Mouse (Mus musculus) adrenal gland (tissue): Measurements from ENCODE around the gene Msln.

Source experiments
- intact Hi-C: fragments of 180-260 bp; cut with DNase I; formaldehyde crosslinking; loops from one replicate; pipeline ENCODE4 v1.15.1; 2025
- long read RNA-seq, 2 experiments: library from polyadenylated mRNA; unstranded; transcript quantifications; one replicate each; pipeline ENCODE4 v2.0.0; 2020; ENCODE audit warnings: borderline replicate concordance in 1 of 2; ENCODE audit not compliant: insufficient replicate concordance in 1 of 2

The Msln gene
- long read RNA-seq, experiment 1, partial matches to known transcripts: 0 of 5 reads
- long read RNA-seq, experiment 1, other reads (novel, unspliced or antisense): 1 of 5 reads
- long read RNA-seq, experiment 2, partial matches to known transcripts: 1 of 1 reads
- long read RNA-seq, experiment 2, other reads (novel, unspliced or antisense): 0 of 1 reads

DNA sequence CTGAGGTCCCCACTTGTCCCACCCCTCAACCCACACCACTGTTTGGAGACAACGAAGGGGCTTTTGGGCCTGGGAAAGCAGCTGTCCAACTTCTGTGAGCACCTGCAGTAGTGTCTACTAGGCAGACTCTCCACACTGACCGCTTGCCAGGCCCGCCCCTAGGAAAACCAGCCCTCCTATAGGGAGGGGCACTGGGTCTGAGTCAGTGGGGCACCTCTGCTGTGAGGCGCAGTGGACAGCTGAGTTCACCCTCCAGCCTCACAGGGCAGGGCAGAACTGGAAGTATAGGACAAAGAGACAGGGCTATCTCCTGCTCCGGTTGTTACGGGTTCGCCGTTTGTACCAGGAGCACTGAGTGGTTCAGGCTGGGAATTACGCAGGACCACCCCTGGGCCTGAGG, at the start of gene Msln:
Gene Msln (minus strand): TSS at position 138 of the 400 bp plus-strand sequence.
- intact Hi-C loops: no loop called here

GRCm38 (mm10) chr17:25802825-25803517, 48.8 kb upstream of the Msln start:
- intact Hi-C loops: loop anchor here (2.0 kb wide), 1 partner anchor 30 kb away; the partner anchor contains the start of gene Narfl

DNA sequence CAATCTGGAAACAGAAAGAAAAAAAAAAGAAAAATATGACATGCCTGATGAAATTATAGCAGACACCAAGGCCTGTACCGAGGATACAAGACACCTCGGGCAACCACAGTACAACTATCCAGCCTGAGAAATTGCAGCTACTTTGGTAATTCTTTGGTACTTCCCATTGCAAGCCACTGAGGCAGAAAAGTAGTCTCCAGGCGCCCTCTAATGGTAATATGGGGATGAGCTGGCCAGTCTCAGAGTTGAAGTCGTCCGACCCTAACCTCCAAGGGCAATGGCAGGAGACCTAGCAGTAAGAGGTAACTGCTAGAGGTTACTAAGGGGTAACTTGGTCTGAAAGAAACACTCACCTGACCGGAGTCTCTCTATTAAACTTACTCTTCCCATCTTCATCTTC, 46.9 kb upstream of the Msln start:
- intact Hi-C loops: loop anchor here (1.0 kb wide), 1 partner anchor 69 kb away; no protein-coding TSS in a partner anchor

DNA sequence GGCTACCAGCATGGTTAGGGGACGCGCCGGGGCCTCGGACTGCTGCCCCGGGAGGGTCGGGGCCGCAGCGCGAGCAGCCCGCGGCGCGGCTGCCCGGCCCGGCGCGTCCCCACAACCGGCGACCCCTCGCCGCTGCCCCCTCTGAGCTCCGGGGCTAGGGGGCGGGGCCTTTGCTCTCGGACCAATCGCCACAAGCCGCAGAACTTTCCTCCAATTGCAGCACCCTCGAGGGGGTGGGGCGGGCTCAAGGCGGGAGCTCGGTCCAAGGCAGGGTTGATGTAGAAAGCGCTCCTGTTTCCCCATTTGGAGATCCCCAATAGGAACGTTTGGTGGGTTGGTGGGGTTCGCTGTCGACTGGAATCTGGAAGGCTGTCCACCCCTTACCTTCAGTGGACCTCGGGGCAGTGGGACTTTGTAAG, 42.8 kb upstream of the Msln start, which contains the start of gene Metrn:
Gene Metrn (minus strand): TSS at position 186 of the 419 bp plus-strand sequence.
- intact Hi-C loops: loop anchor here (10.0 kb wide), 1 partner anchor 222 kb away; the partner anchor contains the start of genes Lmf1 and Sox8

DNA sequence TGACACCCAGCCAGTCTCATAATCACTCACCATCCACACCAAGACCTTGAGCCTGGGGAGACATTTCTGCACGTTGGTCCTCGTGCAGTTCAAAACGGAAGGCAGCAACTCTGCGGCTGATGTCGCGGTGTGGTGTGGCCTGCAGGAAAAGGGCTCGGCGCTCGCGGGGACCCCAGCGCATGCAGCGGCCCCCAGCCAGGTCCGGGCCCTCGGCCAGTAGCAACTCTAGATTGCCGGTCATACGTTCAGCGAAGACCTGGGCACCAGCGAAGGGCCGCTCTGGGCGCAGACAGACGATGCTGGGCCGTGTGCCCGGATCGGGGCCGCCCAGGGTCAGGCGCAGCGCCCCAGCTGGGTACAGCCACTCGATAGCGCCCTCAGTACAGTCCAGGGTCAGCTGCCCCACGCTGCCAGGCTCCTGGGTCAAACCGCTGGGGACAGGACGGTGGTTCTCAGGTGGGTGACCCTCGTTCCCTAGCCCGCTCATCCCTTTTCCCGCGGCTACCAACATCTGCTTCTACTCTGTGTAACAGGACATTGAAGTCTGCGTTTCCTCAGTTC, 42.1 kb upstream of the Msln start:
- intact Hi-C loops: loop anchor here (10.0 kb wide), 1 partner anchor 221 kb away; the partner anchor contains the start of genes Lmf1 and Sox8

DNA sequence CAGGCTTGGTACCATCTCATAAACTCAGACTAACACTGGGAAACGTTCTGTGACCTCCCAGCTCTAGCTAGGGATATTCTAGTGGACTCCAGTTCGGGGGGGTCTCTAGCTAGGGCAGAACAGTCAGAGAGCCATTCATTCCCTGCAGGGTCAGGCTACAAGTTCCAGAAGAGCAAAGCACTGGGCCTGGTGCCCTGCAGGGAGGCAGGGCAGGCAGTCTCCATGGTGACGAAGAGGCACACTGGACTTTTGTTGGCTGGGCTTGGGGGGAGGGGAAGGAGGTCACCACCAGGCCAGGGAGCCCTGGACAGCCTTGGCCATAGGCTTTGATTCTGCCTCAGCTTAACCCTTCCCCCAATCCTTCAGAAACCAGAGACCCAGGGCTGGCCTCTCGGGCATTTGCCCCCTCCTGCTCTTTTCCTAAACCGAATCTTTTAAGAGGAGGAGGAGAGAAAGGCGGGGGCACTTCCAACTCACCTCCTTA, 41.5 kb upstream of the Msln start, which contains the start of gene AC134908.4:
Gene AC134908.4 (minus strand): TSS at position 51 of the 484 bp plus-strand sequence.
- intact Hi-C loops: loop anchor here (10.0 kb wide), 1 partner anchor 221 kb away; the partner anchor contains the start of genes Lmf1 and Sox8

GRCm38 (mm10) chr17:25794998-25795397, 40.8 kb upstream of the Msln start:
- intact Hi-C loops: loop anchor here (10.0 kb wide), 1 partner anchor 220 kb away; the partner anchor contains the start of genes Lmf1 and Sox8

DNA sequence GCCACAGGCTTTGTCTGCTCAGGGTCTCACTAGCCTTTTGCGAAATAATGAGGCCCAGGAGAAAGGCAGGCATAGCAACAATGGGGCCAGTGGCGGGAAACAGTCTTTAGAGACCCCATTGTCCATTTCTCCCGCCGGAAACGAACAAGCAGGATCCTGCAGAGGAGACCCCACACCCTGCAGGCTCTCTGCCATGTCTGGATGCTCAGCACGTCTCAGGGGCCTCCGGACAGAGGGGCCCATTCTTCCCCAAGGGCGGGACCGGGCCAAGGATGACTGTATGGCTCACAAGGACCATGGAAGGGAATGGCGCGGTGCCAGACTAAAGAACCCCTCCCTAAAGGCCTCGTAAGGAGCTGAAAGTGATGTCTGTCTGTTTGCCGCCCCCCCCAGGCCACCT, 40.0 kb upstream of the Msln start:
- intact Hi-C loops: loop anchor here (10.0 kb wide), 1 partner anchor 219 kb away; the partner anchor contains the start of genes Lmf1 and Sox8

GRCm38 (mm10) chr17:25792615-25793014, 38.4 kb upstream of the Msln start, which contains the start of gene Fam173a:
TSS of gene Fam173a (minus strand) at chr17:25792901.
- intact Hi-C loops: loop anchor here (10.0 kb wide), 1 partner anchor 218 kb away; the partner anchor contains the start of genes Lmf1 and Sox8

- intact Hi-C loops: loop anchor here (10.0 kb wide), 1 partner anchor 217 kb away; the partner anchor contains the start of genes Lmf1 and Sox8
Measured at GRCm38 (mm10) chr17:25791843-25792527, 37.8 kb upstream of the Msln start.

DNA sequence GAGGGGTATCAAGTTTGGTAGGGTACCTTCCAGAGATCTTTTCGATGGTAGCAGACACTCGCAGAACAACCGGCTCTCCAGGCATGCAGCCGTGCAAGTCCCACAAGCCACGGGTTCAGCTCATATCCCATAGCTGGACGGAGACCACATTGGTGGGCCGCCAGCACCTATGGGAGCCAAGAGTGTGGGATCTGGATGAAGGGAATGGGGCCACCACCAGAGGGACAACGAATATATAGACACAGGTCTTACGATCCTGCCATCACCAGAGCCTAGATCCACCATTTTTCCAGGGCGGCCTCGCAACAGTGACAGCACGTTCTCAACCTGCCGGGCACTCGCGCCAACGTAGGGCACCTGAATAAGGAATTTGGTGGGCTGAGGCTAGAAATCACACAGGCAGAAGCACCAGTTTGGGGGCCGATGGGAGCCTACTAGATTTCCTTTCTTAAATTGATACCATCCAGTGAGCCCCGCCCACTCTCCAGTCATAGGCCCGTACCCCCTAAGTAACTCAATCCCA, 37.2 kb upstream of the Msln start:
- intact Hi-C loops: loop anchor here (10.0 kb wide), 1 partner anchor 217 kb away; the partner anchor contains the start of genes Lmf1 and Sox8

DNA sequence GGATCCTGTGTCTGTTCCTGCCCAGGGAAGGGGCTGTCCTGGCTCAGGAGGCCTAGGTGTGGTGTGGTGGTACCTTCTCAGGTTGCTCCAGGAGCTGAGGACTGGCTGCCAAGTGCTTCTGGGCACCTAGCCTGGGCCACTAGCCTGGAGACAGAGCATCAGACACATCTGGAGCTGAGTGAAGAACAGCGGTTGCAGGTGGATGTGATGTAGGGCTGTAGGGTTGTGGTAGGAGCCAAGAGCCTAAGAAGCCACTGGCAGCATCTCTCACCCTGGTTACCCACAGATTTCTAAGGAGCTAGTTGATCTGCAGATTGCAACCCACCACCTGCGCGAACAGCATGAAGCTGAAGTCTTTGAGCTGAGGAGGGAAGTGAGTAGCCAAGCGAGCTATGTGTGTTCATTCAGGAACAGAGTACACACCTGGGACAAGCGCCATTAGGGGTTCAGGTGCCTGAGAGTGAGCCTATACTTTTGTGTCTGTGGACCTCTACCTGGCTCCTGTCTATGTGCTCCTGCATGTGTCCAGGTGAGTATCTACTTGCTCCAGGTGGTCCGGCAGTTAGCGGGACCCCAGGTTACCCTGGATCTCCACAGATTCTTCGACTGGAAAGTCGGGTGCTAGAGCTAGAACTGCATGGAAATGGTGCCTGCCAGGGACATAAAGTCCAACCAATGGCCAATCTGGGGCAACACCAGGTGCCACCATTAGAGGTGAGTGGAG, 32.8 kb upstream of the Msln start:
- intact Hi-C loops: no loop called here

- intact Hi-C loops: no loop called here
Measured at GRCm38 (mm10) chr17:25786280-25786679, 32.1 kb upstream of the Msln start, which contains the start of gene Ccdc78. TSS of gene Ccdc78 (plus strand) at chr17:25786580.

- intact Hi-C loops: no loop called here
Measured at GRCm38 (mm10) chr17:25785281-25785745, 31.1 kb upstream of the Msln start, which contains the start of gene Haghl. TSS of gene Haghl (minus strand) at chr17:25785673.

DNA sequence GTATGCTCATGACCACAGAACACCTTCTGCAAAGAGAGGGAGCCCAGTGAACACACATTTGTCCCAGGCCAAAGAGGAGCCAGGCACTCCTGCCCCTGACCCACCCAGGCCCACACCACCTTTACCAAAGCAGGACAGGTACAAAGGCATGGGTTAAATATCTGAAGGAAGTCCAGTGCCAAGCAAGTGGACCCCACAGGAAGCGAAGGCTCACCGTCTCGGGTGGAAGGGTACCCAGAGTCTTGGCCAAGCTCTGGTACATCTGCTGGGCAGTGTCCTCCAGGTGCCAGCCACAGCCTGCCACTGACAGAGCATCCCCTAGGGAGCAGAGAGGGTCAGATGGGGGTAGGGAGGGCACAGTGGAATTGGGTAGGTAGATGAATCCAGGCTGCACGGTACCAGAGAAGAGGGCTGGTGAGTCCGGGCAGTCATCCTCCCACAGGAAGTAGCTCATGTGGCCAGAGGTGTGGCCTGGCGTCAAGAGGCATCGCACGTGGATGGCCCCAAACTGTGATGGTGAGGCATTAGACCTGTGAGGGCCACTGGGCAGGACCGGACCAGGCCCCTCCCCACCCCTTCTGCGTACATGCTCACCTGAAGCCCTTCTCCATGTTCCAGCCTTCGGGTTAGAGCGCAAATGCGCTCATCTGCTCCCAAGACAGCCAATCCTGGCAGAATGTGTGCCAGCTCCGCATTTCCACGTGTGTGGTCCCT, 29.8 kb upstream of the Msln start:
- intact Hi-C loops: no loop called here

DNA sequence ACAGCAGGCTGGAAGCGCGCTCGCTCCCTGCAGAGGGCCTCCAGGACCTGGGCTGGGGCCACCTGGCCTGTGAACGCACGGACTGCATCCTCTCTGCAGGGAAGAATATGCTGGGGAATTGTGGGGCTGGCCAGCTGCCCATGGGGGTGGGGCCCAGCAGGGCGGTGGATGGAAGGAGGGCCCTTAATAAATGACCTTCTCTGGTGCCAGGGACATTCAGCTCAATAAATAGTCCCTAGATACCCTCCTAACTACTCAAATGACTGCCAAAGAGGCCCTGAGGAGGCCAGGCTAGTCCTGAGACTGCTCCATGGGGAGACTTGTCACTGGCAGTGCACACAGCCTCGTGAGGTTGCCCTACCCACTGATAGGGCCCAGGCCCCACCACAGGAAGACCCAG, 28.9 kb upstream of the Msln start:
- intact Hi-C loops: no loop called here

- intact Hi-C loops: no loop called here
Measured at GRCm38 (mm10) chr17:25781339-25781738, 27.2 kb upstream of the Msln start.

- intact Hi-C loops: no loop called here
Measured at GRCm38 (mm10) chr17:25777948-25778347, 23.8 kb upstream of the Msln start.
